Mouse (Mus musculus) heart, embryonic 14.5 days (tissue): Measurements from ENCODE around the gene Hyal2. TPM values are rescaled to one million over a fixed set of nuclear protein-coding genes. Genes with fewer than 3 reads are reported as not detected.

ENCODE experiments used
- ATAC-seq: fragments of 200-750 bp; cut with Nextera tagmentation; 2 replicates; pipeline ENCODE4 v1.8.0; 2017; ENCODE audit warnings: low read depth, moderate TSS enrichment; ENCODE audit not compliant: insufficient number of reproducible peaks, insufficient read depth, low FRiP score
- H3K27ac ChIP-seq, 2 experiments: fragments of 200-500 bp in 1 of 2; fragments of 300-500 bp in 1 of 2; sonication (generic) in 1 of 2; replicated peaks in 1 of 2; 2 replicates each; pipeline ENCODE4 v1.5.1; 2012 to 2014; ENCODE audit warnings: low read depth in 2 of 2, low read length in 2 of 2, control low read depth in 1 of 2, mild to moderate bottlenecking in 1 of 2, mixed read lengths in 1 of 2; ENCODE audit not compliant: control insufficient read depth in 1 of 2, insufficient read depth in 1 of 2
- H3K27me3 ChIP-seq: fragments of 300-500 bp; sonication (generic); 2 replicates; pipeline ENCODE4 v1.6.1; 2014; ENCODE audit warnings: mild to moderate bottlenecking, low read length, control low read depth; ENCODE audit not compliant: control insufficient read depth, insufficient read depth
- H3K36me3 ChIP-seq: fragments of 300-500 bp; sonication (generic); 2 replicates; pipeline ENCODE4 v1.6.1; 2014; ENCODE audit warnings: mild to moderate bottlenecking, control low read depth, low read length, mixed read lengths; ENCODE audit not compliant: control insufficient read depth, insufficient read depth
- H3K4me1 ChIP-seq, 2 experiments: fragments of 200-500 bp in 1 of 2; fragments of 300-500 bp in 1 of 2; sonication (generic) in 1 of 2; 2 replicates each; pipeline ENCODE4 v1.6.1; 2012 to 2014; ENCODE audit warnings: low read length in 2 of 2, control low read depth in 1 of 2, mixed read lengths in 1 of 2; ENCODE audit not compliant: control insufficient read depth in 2 of 2, insufficient read depth in 2 of 2
- H3K4me2 ChIP-seq: fragments of 300-500 bp; sonication (generic); 2 replicates; pipeline ENCODE4 v1.6.1; 2014; ENCODE audit warnings: mild to moderate bottlenecking, low read length
- H3K4me3 ChIP-seq, 2 experiments: fragments of 200-500 bp in 1 of 2; fragments of 300-500 bp in 1 of 2; sonication (generic) in 1 of 2; 2 replicates each; pipeline ENCODE4 v1.5.1; 2012 to 2014; ENCODE audit warnings: low read length in 2 of 2, mild to moderate bottlenecking in 2 of 2, control low read depth in 1 of 2, low read depth in 1 of 2, moderate library complexity in 1 of 2; ENCODE audit not compliant: control insufficient read depth in 1 of 2, insufficient read depth in 1 of 2
- H3K9ac ChIP-seq: fragments of 300-500 bp; sonication (generic); 2 replicates; pipeline ENCODE4 v1.6.1; 2014; ENCODE audit warnings: mild to moderate bottlenecking, low read length
- H3K9me3 ChIP-seq: fragments of 300-500 bp; sonication (generic); 2 replicates; pipeline ENCODE4 v1.6.1; 2016; ENCODE audit warnings: low read length, control low read depth; ENCODE audit not compliant: control insufficient read depth
- WGBS: fragments of 180-500 bp; shearing (Covaris S2); extraction: QIAGEN DNeasy Blood & Tissue Kit; methylation state at CpG from one replicate; pipeline ENCODE4 v1.1.7; 2014; 5-methylcytosine and 5-hydroxymethylcytosine counted together
- polyA plus RNA-seq: library from polyadenylated mRNA; unstranded; fragments of >200 nt; fragmentation: Nextera tagmentation; extraction: Ambion mirVana; gene quantifications from 2 replicates; pipeline ENCODE4 v1.2.1, GENCODE M21; 2014

Gene Hyal2
- polyA plus RNA-seq, result 94.1 and 103 TPM in 2 replicates

GRCm38 (mm10) chr9:107567702-107568319 is at the start of gene Hyal2:
Gene Hyal2, plus strand, starts transcription at chr9:107567945.
- H3K9ac ChIP-seq, result peak within 1 kb of the TSS; percentile 92
- peak within 1 kb of the TSS; percentile 87 to 92 for H3K27ac ChIP-seq
- H3K4me1 ChIP-seq, result peaks cover 38 to 61% of the 10 kb centered on the region in 2 experiments
- peak within 1 kb of the TSS; percentile 97 for H3K4me2 ChIP-seq
- no peaks in the 10 kb centered on the region for H3K9me3 ChIP-seq
- H3K36me3 ChIP-seq, result peaks cover 54% of the 10 kb centered on the region
- 8% methylated on average over 18 of the region's 18 CpGs for WGBS
- ATAC-seq, result no peak
- H3K4me3 ChIP-seq, result peak within 1 kb of the TSS; percentile 77 to 88
- no peaks in the 10 kb centered on the region for H3K27me3 ChIP-seq

- ATAC-seq, result no peak
- peaks cover 4% of the 10 kb centered on the region for H3K27me3 ChIP-seq
- 67% methylated on average over 6 of the region's 6 CpGs for WGBS
Measured at GRCm38 (mm10) chr9:107520331-107520730, 47.4 kb upstream of the Hyal2 start.

GRCm38 (mm10) chr9:107521190-107521589 is 46.6 kb upstream of the Hyal2 start:
- Histone ChIP-seq H3K4me2 (peak overlapping the region; percentile 59), H3K27ac (no peak overlapping the region), H3K36me3 (no peaks in the 10 kb centered on the region), H3K9ac (no peak overlapping the region), H3K9me3 (no peaks in the 10 kb centered on the region), H3K27me3 (peaks cover 12% of the 10 kb centered on the region), H3K4me3 (no peak overlapping the region), H3K4me1 (peaks cover 9 to 12% of the 10 kb centered on the region in 2 experiments)
- WGBS, result 58% methylated on average over 5 of the region's 5 CpGs
- ATAC-seq, result no peak

More at GRCm38 (mm10) chr9:107520331-107520730, 47.4 kb upstream of the Hyal2 start:
- no peaks in the 10 kb centered on the region for H3K9me3 ChIP-seq
- no peak overlapping the region for H3K4me2 ChIP-seq
- H3K4me3 ChIP-seq, result no peak overlapping the region
- no peaks in the 10 kb centered on the region for H3K36me3 ChIP-seq
- H3K4me1 ChIP-seq, result peaks cover 9 to 11% of the 10 kb centered on the region in 2 experiments; a peak in 3 of 4 replicates
- no peak overlapping the region for H3K27ac ChIP-seq
- H3K9ac ChIP-seq, result no peak overlapping the region

GRCm38 (mm10) chr9:107521711-107522399 is 45.9 kb upstream of the Hyal2 start:
- peak; percentile 29; the same call in 1 of the 2 replicates for ATAC-seq
- Histone ChIP-seq H3K4me2 (peak overlapping the region; percentile 59), H3K4me3 (0 out of 4 replicates have a peak overlapping the region, but pooled peaks have one; percentile 8 to 16), H3K27me3 (peaks cover 16% of the 10 kb centered on the region), H3K9ac (peak overlapping the region; percentile 44), H3K36me3 (no peaks in the 10 kb centered on the region), H3K27ac (peak overlapping the region; percentile 31 to 33; a peak in 2 of 4 replicates), H3K9me3 (no peaks in the 10 kb centered on the region), H3K4me1 (peaks cover 13 to 19% of the 10 kb centered on the region in 2 experiments)
- 24% methylated on average over 25 of the region's 25 CpGs for WGBS

GRCm38 (mm10) chr9:107522400-107522711 is 45.4 kb upstream of the Hyal2 start:
- Histone ChIP-seq H3K9ac (peak overlapping the region; percentile 44), H3K4me2 (peak overlapping the region; percentile 59), H3K27me3 (peaks cover 16% of the 10 kb centered on the region), H3K9me3 (no peaks in the 10 kb centered on the region), H3K27ac (peak overlapping the region in 1 of 2 experiments; percentile 33; a peak in 1 of 4 replicates), H3K36me3 (no peaks in the 10 kb centered on the region), H3K4me1 (peaks cover 15 to 24% of the 10 kb centered on the region in 2 experiments), H3K4me3 (no peak overlapping the region)
- 50% methylated on average over 2 of the region's 2 CpGs for WGBS
- no peak for ATAC-seq

GRCm38 (mm10) chr9:107526198-107527026 is 41.3 kb upstream of the Hyal2 start:
- H3K27ac ChIP-seq, result no peak overlapping the region
- H3K4me3 ChIP-seq, result peak overlapping the region; percentile 33 to 40
- peak overlapping the region; percentile 65 for H3K4me2 ChIP-seq
- no peaks in the 10 kb centered on the region for H3K9me3 ChIP-seq
- H3K36me3 ChIP-seq, result no peaks in the 10 kb centered on the region
- H3K4me1 ChIP-seq, result peaks cover 15 to 24% of the 10 kb centered on the region in 2 experiments
- ATAC-seq, result 0 out of 2 replicates have a peak, but pooled peaks have one; percentile 28
- peaks cover 20% of the 10 kb centered on the region for H3K27me3 ChIP-seq
- H3K9ac ChIP-seq, result no peak overlapping the region
- WGBS, result 13% methylated on average over 44 of the region's 44 CpGs

- H3K27ac ChIP-seq, result peak within 1 kb of the TSS; percentile 83
- under 1% methylated on average over 48 of the region's 48 CpGs for WGBS
- peaks cover 18% of the 10 kb centered on the region for H3K36me3 ChIP-seq
- H3K27me3 ChIP-seq, result no peaks in the 10 kb centered on the region
- peak within 1 kb of the TSS; percentile 86 to 96 for H3K4me3 ChIP-seq
- H3K9ac ChIP-seq, result peak within 1 kb of the TSS; percentile 93
- no peaks in the 10 kb centered on the region for H3K9me3 ChIP-seq
- H3K4me1 ChIP-seq, result peaks cover 22 to 29% of the 10 kb centered on the region in 2 experiments
- peak within 1 kb of the TSS; percentile 91 for H3K4me2 ChIP-seq
- peak; percentile 96 for ATAC-seq
Measured at GRCm38 (mm10) chr9:107533791-107534407, 33.8 kb upstream of the Hyal2 start, which contains the start of gene Tmem115. Gene Tmem115, plus strand, starts transcription at chr9:107533945.
